Mouse (Mus musculus) limb, embryonic 14.5 days (tissue): ENCODE results near the gene Pgrmc2. TPM values are rescaled to one million over a fixed set of nuclear protein-coding genes. Genes with fewer than 3 reads are reported as not detected.

Experiments used
- ATAC-seq: fragments of 200-750 bp; cut with Nextera tagmentation; 2 replicates; pipeline ENCODE4 v1.8.0; 2017; ENCODE audit warnings: low read depth, moderate number of reproducible peaks, moderate TSS enrichment; ENCODE audit not compliant: low FRiP score
- DNase-seq: peaks from one replicate; pipeline ENCODE4 v3.0.0-alpha.2; 2015; ENCODE audit warnings: low spot score
- H3K27ac ChIP-seq: fragments of 300-500 bp; sonication (generic); replicated peaks from 2 replicates; pipeline ENCODE4 v1.5.1; 2014; ENCODE audit warnings: low read depth, mild to moderate bottlenecking, low read length, moderate library complexity, mixed read lengths
- H3K27me3 ChIP-seq: fragments of 300-500 bp; sonication (generic); 2 replicates; pipeline ENCODE4 v1.6.1; 2014; ENCODE audit warnings: low read length, mixed read lengths; ENCODE audit not compliant: control insufficient read depth, insufficient read depth
- H3K36me3 ChIP-seq: fragments of 300-500 bp; sonication (generic); 2 replicates; pipeline ENCODE4 v1.6.1; 2014; ENCODE audit warnings: mild to moderate bottlenecking, low read length, moderate library complexity, mixed read lengths; ENCODE audit not compliant: control insufficient read depth, insufficient read depth
- H3K4me1 ChIP-seq: fragments of 300-500 bp; sonication (generic); 2 replicates; pipeline ENCODE4 v1.6.1; 2014; ENCODE audit warnings: antibody characterized with exemption, low read length, mixed read lengths; ENCODE audit not compliant: control insufficient read depth, insufficient read depth
- H3K4me2 ChIP-seq: fragments of 300-500 bp; sonication (generic); replicated peaks from 2 replicates; pipeline ENCODE4 v1.6.1; 2014; ENCODE audit warnings: low read depth, mild to moderate bottlenecking, low read length, moderate library complexity; ENCODE audit not compliant: severe bottlenecking
- H3K4me3 ChIP-seq: fragments of 300-500 bp; sonication (generic); replicated peaks from 2 replicates; pipeline ENCODE4 v1.5.1; 2014; ENCODE audit warnings: low read length
- H3K9ac ChIP-seq: fragments of 300-500 bp; sonication (generic); 2 replicates; pipeline ENCODE4 v1.6.1; 2014; ENCODE audit warnings: mild to moderate bottlenecking, low read depth, low read length, moderate library complexity; ENCODE audit not compliant: severe bottlenecking
- H3K9me3 ChIP-seq: fragments of 300-500 bp; sonication (generic); 2 replicates; pipeline ENCODE4 v1.6.1; 2016; ENCODE audit warnings: low read length; ENCODE audit not compliant: control insufficient read depth
- POLR2A ChIP-seq: fragments of 200-500 bp; IDR thresholded peaks from 2 replicates; pipeline ENCODE4 v1.8.0; 2012; ENCODE audit warnings: inconsistent platforms, mild to moderate bottlenecking, moderate library complexity, borderline replicate concordance; ENCODE audit not compliant: insufficient read depth, insufficient read length; ENCODE audit errors: extremely low read depth
- WGBS: fragments of 180-500 bp; shearing (Covaris S2); extraction: QIAGEN DNeasy Blood & Tissue Kit; methylation state at CpG from one replicate; pipeline ENCODE4 v1.1.7; 2014; 5-methylcytosine and 5-hydroxymethylcytosine counted together
- polyA plus RNA-seq, 2 experiments: library from polyadenylated mRNA; depleted of rRNA in 1 of 2; stranded (reverse) in 1 of 2; unstranded in 1 of 2; fragments of >200 nt; fragmentation: Nextera tagmentation in 1 of 2; extraction: Ambion mirVana in 1 of 2; gene quantifications; 2 replicates each; pipeline versions ENCODE4 v1.2.1 to v1.2.3; 2012 to 2014

The Pgrmc2 gene
- polyA plus RNA-seq, 2 experiments = 34.2 to 41.9 TPM

GRCm38 (mm10) chr3:41083790-41084112, 905 bp upstream of the Pgrmc2 start:
- Histone ChIP-seq H3K9ac (peak overlapping the region; percentile 84), H3K27ac (peak overlapping the region; percentile 92), H3K4me2 (peak overlapping the region; percentile 74), H3K36me3 (no peaks in the 10 kb centered on the region), H3K4me1 (peaks cover 13% of the 10 kb centered on the region), H3K9me3 (no peaks in the 10 kb centered on the region), H3K27me3 (no peaks in the 10 kb centered on the region), H3K4me3 (peak overlapping the region; percentile 91)
- peak; percentile 8; the same call in 1 of the 2 replicates for ATAC-seq
- WGBS = 2% methylated on average over 6 of the region's 6 CpGs
- DNase-seq = peak; percentile 11
- TF ChIP-seq POLR2A = no peak

GRCm38 (mm10) chr3:41082520-41082884, 344 bp downstream of the Pgrmc2 start:
- H3K4me2 ChIP-seq = peak overlapping the region; percentile 72
- no peaks in the 10 kb centered on the region for H3K36me3 ChIP-seq
- H3K27ac ChIP-seq = peak overlapping the region; percentile 77
- no peak for TF ChIP-seq POLR2A
- WGBS = 0% methylated on average over 24 of the region's 43 CpGs
- peak overlapping the region; percentile 81 for H3K9ac ChIP-seq
- no peak for DNase-seq
- peaks cover 13% of the 10 kb centered on the region for H3K4me1 ChIP-seq
- peak overlapping the region; percentile 91 for H3K4me3 ChIP-seq
- no peaks in the 10 kb centered on the region for H3K27me3 ChIP-seq
- H3K9me3 ChIP-seq = no peaks in the 10 kb centered on the region
- ATAC-seq = peak; percentile 42

- peak overlapping the region; percentile 91 for H3K4me3 ChIP-seq
- peak overlapping the region; percentile 81 for H3K9ac ChIP-seq
- no peaks in the 10 kb centered on the region for H3K36me3 ChIP-seq
- no peaks in the 10 kb centered on the region for H3K27me3 ChIP-seq
- peak overlapping the region; percentile 77 for H3K27ac ChIP-seq
- peak overlapping the region; percentile 72 for H3K4me2 ChIP-seq
- H3K9me3 ChIP-seq = no peaks in the 10 kb centered on the region
- WGBS = under 1% methylated on average over 23 of the region's 23 CpGs
- DNase-seq (peak; percentile 43), ATAC-seq (no peak)
- peaks cover 13% of the 10 kb centered on the region for H3K4me1 ChIP-seq
- no peak for TF ChIP-seq POLR2A
Measured at GRCm38 (mm10) chr3:41081474-41082301, 1.2 kb downstream of the Pgrmc2 start.

- Histone ChIP-seq H3K4me3 (peak overlapping the region; percentile 5; the same call in 1 of the 2 replicates), H3K27me3 (no peaks in the 10 kb centered on the region), H3K9me3 (no peaks in the 10 kb centered on the region), H3K4me1 (peaks cover 13% of the 10 kb centered on the region), H3K27ac (no peak overlapping the region), H3K4me2 (peak overlapping the region; percentile 72), H3K9ac (no peak overlapping the region), H3K36me3 (no peaks in the 10 kb centered on the region)
- ATAC-seq = no peak
- no peak for DNase-seq
- no peak for TF ChIP-seq POLR2A
- WGBS = 39% methylated on average over 3 of the region's 3 CpGs
Measured at GRCm38 (mm10) chr3:41080724-41081123, 2.1 kb downstream of the Pgrmc2 start.

- ATAC-seq (no peak), DNase-seq (no peak)
- no peak for TF ChIP-seq POLR2A
- Histone ChIP-seq H3K27me3 (no peaks in the 10 kb centered on the region), H3K4me1 (peaks cover 10% of the 10 kb centered on the region), H3K36me3 (no peaks in the 10 kb centered on the region), H3K9me3 (no peaks in the 10 kb centered on the region), H3K9ac (no peak overlapping the region), H3K4me2 (no peak overlapping the region), H3K27ac (no peak overlapping the region), H3K4me3 (no peak overlapping the region)
- 95% methylated on average over 2 of the region's 2 CpGs for WGBS
Measured at GRCm38 (mm10) chr3:41078673-41079072, 4.2 kb downstream of the Pgrmc2 start.
